Mouse (Mus musculus): ENCODE measurements around the gene Dppa3. TPM values are rescaled to one million over a fixed set of nuclear protein-coding genes. Genes with fewer than 3 reads are reported as not detected.
A peak's percentile ranks its signal among the peaks of the same experiment; 100 is the strongest.

Gene Dppa3
- polyA plus RNA-seq, 1 experiment = 1.8 TPM

DNA sequence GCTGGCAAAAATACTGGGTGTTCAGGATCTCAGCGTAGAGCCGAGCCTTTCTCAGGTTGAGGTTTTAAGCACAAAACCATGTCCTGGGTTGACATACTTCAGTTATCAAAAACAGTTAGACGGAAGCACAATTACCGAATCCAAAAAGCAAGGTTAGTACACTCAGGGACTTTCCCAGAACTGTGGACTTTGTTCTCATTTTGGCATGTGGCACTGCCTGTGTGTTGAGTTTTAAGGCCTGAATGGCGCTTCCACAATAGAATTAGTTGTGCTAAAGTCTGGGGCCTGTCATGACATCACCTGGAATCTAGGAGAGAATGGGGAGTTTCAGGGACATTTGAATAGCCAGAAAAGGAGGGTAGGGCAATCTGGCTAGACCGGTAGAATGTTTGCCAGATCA is 27.8 kb upstream of the Dppa3 start:
- Histone ChIP-seq H3K4me1 (ENCODE audit: control insufficient read depth, insufficient read depth, low read length) (peaks cover 1% of the 10 kb centered on the region), H3K27ac (ENCODE audit: control insufficient read depth, insufficient read depth, low read depth, low read length, poor library complexity) (peak overlapping the region; percentile 70; the same call in 1 of the 2 replicates), H3K4me3 (replicated peaks; ENCODE audit: control insufficient read depth, low read depth, low read length) (no peak overlapping the region)
- TF ChIP-seq CTCF (IDR thresholded peaks at IDR 0.05; ENCODE audit: control insufficient read depth, insufficient read depth, low read length) (no peak), POLR2A (IDR thresholded peaks at IDR 0.05; ENCODE audit: borderline replicate concordance, control insufficient read depth, low read depth, low read length) (no peak)
- 68% methylated on average over 6 of the region's 6 CpGs for WGBS

DNA sequence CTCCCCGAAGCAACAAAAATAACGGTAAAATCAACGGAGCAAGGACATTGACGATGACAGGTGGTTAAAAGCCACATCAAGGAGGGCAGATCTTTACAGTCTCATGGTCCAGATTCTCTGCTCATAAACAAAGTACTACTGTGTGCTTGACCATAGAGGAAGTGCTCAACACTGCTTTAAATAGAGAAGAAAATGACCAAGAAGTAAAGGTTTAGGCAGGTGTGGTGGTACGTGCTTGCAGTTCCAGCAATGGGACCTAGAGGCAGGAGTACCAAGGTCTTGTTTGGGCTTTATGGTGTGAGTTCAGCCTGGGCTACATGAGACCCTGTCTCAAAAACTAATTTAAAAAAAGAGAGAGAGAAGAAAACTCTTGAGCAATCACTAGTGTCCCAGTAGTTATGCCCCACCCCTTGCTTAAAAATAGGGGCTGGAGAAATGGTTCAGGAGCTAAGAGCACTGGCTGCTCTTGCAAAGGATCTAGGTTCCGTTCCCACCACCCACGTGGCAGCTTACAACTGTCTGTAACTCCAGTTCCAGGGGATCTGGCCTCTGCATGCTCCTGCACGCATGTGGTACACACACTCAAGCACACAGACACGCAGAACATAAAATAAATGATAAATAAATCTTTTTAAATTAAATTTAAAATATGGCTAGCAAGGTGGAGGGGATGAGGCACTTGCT is 27.0 kb upstream of the Dppa3 start:
- WGBS = 70% methylated on average over 9 of the region's 9 CpGs
- H3K4me3 ChIP-seq (replicated peaks; ENCODE audit: control insufficient read depth, low read depth, low read length) = peak overlapping the region; percentile 45
- TF ChIP-seq CTCF (IDR thresholded peaks at IDR 0.05; ENCODE audit: control insufficient read depth, insufficient read depth, low read length) = no peak
- TF ChIP-seq POLR2A (IDR thresholded peaks at IDR 0.05; ENCODE audit: borderline replicate concordance, control insufficient read depth, low read depth, low read length) = no peak
- peak overlapping the region; percentile 70; the same call in 1 of the 2 replicates for H3K27ac ChIP-seq (ENCODE audit: control insufficient read depth, insufficient read depth, low read depth, low read length, poor library complexity)
- peaks cover 1% of the 10 kb centered on the region for H3K4me1 ChIP-seq (ENCODE audit: control insufficient read depth, insufficient read depth, low read length)

DNA sequence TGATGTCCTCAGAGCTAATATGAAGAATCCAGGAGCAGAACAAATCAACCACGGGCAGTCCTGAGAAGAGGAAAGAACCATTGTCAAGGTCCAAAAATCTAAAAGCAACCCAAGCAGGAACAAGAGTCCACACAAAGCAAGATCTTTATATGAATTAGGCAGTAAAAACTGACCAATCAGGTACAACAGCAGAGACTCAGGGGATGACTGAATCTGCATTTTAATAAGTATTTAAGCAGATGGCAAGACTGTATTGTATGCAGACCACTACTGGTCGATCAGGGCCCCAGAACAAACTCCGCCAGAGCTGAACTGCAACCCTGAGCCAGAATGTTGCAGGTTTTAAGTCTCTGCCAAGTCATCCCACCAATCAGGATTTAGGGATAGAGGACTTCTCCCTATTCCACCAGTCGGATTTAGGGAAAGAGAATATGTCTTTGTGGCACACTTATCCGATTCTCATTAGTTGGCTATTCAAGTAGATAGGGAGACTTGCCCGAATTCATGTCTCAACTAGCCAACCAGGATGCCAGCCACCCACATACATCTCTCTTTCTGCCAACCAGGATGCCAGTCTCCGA is 26.1 kb upstream of the Dppa3 start:
- WGBS = 73% methylated on average over 7 of the region's 7 CpGs
- Histone ChIP-seq H3K4me3 (replicated peaks; ENCODE audit: control insufficient read depth, low read depth, low read length) (no peak overlapping the region), H3K4me1 (ENCODE audit: control insufficient read depth, insufficient read depth, low read length) (peaks cover 2% of the 10 kb centered on the region), H3K27ac (ENCODE audit: control insufficient read depth, insufficient read depth, low read depth, low read length, poor library complexity) (peak overlapping the region; percentile 46; the same call in 1 of the 2 replicates)
- no peak for TF ChIP-seq CTCF (IDR thresholded peaks at IDR 0.05; ENCODE audit: control insufficient read depth, insufficient read depth, low read length)
- TF ChIP-seq POLR2A (IDR thresholded peaks at IDR 0.05; ENCODE audit: borderline replicate concordance, control insufficient read depth, low read depth, low read length) = no peak

DNA sequence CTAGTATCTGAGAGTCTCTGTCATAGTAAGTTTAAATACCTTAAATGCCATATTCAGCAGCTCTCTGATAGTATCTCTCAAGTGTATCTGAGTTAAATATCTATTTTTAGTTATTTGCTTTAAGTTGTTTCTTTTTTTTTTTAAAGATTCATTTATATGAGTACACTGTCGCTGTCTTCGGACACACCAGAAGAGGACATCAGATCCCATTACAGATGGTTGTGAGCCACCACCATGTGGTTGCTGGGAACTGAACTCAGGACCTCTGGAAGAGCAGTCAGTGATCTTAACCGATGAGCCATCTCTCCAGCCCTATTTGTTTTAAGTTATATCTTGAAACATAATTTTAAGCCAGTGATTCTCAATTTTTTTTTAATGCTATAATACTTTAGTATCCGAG is 25.2 kb upstream of the Dppa3 start:
- peak overlapping the region; percentile 49; the same call in 1 of the 2 replicates for H3K27ac ChIP-seq (ENCODE audit: control insufficient read depth, insufficient read depth, low read depth, low read length, poor library complexity)
- WGBS = 68% methylated on average over 4 of the region's 4 CpGs
- H3K4me1 ChIP-seq (ENCODE audit: control insufficient read depth, insufficient read depth, low read length) = peaks cover 2% of the 10 kb centered on the region
- no peak overlapping the region for H3K4me3 ChIP-seq (replicated peaks; ENCODE audit: control insufficient read depth, low read depth, low read length)
- TF ChIP-seq CTCF (IDR thresholded peaks at IDR 0.05; ENCODE audit: control insufficient read depth, insufficient read depth, low read length) (no peak), POLR2A (IDR thresholded peaks at IDR 0.05; ENCODE audit: borderline replicate concordance, control insufficient read depth, low read depth, low read length) (no peak)

DNA sequence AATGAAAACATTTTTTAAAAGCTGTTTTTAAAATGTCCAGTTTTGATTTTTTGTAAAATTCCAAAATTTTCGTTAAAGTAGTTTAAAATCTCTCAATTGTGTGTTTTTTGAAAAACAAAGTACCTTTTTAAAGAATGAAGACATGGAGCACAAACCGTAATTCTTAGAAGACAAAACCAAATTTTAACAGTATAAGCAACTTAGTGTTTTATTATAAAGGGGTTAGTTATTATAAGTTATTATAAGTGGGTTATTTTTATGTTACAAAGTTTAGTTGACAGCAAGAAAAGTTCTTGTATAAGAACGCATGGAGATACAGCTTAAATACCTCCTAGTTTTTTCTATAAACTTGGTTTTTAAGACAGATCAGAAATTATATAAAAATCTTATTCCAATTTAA is 24.6 kb upstream of the Dppa3 start:
- WGBS = 32% methylated on average over 3 of the region's 3 CpGs
- peak overlapping the region; percentile 62 for H3K4me3 ChIP-seq (replicated peaks; ENCODE audit: control insufficient read depth, low read depth, low read length)
- H3K27ac ChIP-seq (ENCODE audit: control insufficient read depth, insufficient read depth, low read depth, low read length, poor library complexity) = no peak overlapping the region
- TF ChIP-seq CTCF (IDR thresholded peaks at IDR 0.05; ENCODE audit: control insufficient read depth, insufficient read depth, low read length) (no peak), POLR2A (IDR thresholded peaks at IDR 0.05; ENCODE audit: borderline replicate concordance, control insufficient read depth, low read depth, low read length) (no peak)
- peaks cover 2% of the 10 kb centered on the region for H3K4me1 ChIP-seq (ENCODE audit: control insufficient read depth, insufficient read depth, low read length)

DNA sequence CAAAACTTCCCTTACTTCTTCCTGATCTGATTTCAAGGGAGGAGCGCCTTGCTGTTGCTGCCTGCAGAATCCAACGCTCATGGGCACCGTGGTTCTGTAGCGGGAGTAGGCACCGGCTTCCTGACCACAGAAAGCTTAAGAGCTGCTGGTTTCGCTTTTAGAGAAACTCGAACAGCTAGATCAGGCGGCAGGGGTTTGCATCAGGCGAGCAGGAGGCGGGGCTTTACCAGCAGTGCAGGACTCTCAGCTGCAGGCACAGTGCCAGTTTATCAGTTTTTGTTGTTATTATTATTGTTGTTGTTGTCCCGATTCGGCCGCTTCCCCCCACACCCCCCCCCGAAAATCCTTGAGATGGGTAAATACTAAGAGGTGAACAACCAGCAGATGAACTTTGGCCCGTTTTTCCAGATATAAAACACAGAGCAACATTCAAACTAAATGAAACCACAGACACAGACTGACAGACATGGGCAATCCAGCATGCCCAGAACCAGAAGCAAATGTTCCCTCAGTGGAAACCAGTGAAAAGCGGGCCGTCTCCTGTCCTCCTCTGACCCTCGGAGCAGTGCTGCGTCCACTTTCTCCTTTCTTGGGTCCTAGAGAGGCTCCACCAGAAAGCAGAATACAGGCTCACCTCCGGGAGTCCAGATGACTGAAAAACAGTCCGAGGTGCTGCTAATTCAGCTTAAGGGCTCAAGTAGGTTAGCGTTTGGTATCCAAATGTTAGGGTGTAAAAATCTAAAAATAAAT is 23.8 kb upstream of the Dppa3 start, which contains the start of gene Apobec1:
Apobec1 (minus strand) TSS at position 203 of the 750 bp plus-strand sequence.
- TF ChIP-seq POLR2A (IDR thresholded peaks at IDR 0.05; ENCODE audit: borderline replicate concordance, control insufficient read depth, low read depth, low read length) = peak; percentile 79
- TF ChIP-seq CTCF (IDR thresholded peaks at IDR 0.05; ENCODE audit: control insufficient read depth, insufficient read depth, low read length) = no peak
- Histone ChIP-seq H3K4me3 (replicated peaks; ENCODE audit: control insufficient read depth, low read depth, low read length) (peak within 1 kb of the TSS; percentile 62), H3K4me1 (ENCODE audit: control insufficient read depth, insufficient read depth, low read length) (peaks cover 2% of the 10 kb centered on the region), H3K27ac (ENCODE audit: control insufficient read depth, insufficient read depth, low read depth, low read length, poor library complexity) (peak within 1 kb of the TSS; percentile 94)
- under 1% methylated on average over 22 of the region's 22 CpGs for WGBS

DNA sequence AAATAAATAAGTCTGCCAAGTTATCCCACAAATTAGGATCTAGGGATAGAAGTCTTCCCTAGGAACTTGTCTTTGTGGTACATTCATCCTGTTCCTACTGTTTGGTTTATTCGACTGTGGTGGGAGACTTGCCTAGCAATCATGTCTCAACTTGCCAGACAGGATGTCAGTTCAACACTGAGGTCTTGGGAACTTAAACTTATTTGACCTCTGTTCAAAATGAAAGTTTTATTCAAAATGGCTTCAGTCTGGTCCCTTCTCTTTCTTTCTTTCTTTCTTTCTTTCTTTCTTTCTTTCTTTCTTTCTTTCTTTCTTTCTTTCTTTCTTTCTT is 23.3 kb upstream of the Dppa3 start:
- WGBS = 3% methylated on average over 1 of the region's 1 CpGs
- H3K4me1 ChIP-seq (ENCODE audit: control insufficient read depth, insufficient read depth, low read length) = peaks cover 2% of the 10 kb centered on the region
- no peak overlapping the region for H3K4me3 ChIP-seq (replicated peaks; ENCODE audit: control insufficient read depth, low read depth, low read length)
- H3K27ac ChIP-seq (ENCODE audit: control insufficient read depth, insufficient read depth, low read depth, low read length, poor library complexity) = no peak overlapping the region
- no peak for TF ChIP-seq POLR2A (IDR thresholded peaks at IDR 0.05; ENCODE audit: borderline replicate concordance, control insufficient read depth, low read depth, low read length)
- no peak for TF ChIP-seq CTCF (IDR thresholded peaks at IDR 0.05; ENCODE audit: control insufficient read depth, insufficient read depth, low read length)

DNA sequence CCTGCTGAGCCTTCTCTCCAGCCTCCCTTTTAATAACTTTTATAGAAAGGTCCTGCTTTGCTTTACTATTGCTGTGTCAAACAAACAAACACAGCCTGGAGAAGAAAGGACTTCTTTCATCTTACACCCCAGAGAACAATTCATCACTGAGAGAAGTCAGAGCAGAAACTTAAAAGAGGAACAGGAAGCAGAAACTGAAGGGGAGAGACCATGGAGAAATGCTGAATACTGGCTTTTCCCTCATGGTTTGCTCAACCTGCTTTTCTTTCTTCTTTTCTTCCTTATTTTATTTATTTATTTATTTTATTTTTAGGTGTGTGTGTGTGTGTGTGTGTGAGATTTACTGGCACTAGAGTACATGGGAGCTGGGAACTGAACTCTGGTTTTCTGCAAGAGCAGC is 21.9 kb upstream of the Dppa3 start:
- TF ChIP-seq CTCF (IDR thresholded peaks at IDR 0.05; ENCODE audit: control insufficient read depth, insufficient read depth, low read length) (no peak), POLR2A (IDR thresholded peaks at IDR 0.05; ENCODE audit: borderline replicate concordance, control insufficient read depth, low read depth, low read length) (no peak)
- H3K4me3 ChIP-seq (replicated peaks; ENCODE audit: control insufficient read depth, low read depth, low read length) = no peak overlapping the region
- H3K27ac ChIP-seq (ENCODE audit: control insufficient read depth, insufficient read depth, low read depth, low read length, poor library complexity) = peak overlapping the region; percentile 80; the same call in 1 of the 2 replicates
- peaks cover 1% of the 10 kb centered on the region for H3K4me1 ChIP-seq (ENCODE audit: control insufficient read depth, insufficient read depth, low read length)

Data from bone marrow, adult 2 months (tissue).